Mouse (Mus musculus) inflammation-experienced regulatory T-cells, adult 6 months (primary cell): ENCODE measurements around the gene Cdh3. TPM values are rescaled to one million over a fixed set of nuclear protein-coding genes. Genes with fewer than 3 reads are reported as not detected.

Experiments
- polyA plus RNA-seq, 3 experiments: library from polyadenylated mRNA; unstranded; fragments of 100-300 nt; shearing (Covaris generic); gene quantifications; one replicate each; pipeline ENCODE4 v1.2.1; 2017

The Cdh3 gene
- polyA plus RNA-seq, 3 experiments from 2014 or later: not detected

Other genes with a start within 250 kb of the Cdh3 start
- not detected for gene Smpd3, start 172.9 kb upstream of the Cdh3 start, polyA plus RNA-seq
- 1 to 10 TPM; 2.6 to 5.2 (median 3.6) TPM for gene Zfp90, start 95.6 kb upstream of the Cdh3 start, polyA plus RNA-seq
- not detected for gene 6030452D12Rik, start 10.4 kb upstream of the Cdh3 start, polyA plus RNA-seq
- 100 to 1,000 TPM in 1 of 3 experiments, 10 to 100 TPM in 2; 67.0 to 101 (median 94.0) TPM for gene Gm10073, start 62.6 kb downstream of the Cdh3 start, polyA plus RNA-seq
- 1 to 10 TPM in 2 of 3 experiments, under 1 TPM in 1; 0.26 to 2.4 (median 1.1) TPM for gene Cdh1, start 92.5 kb downstream of the Cdh3 start, polyA plus RNA-seq
- gene Tango6, start 172.2 kb downstream of the Cdh3 start, polyA plus RNA-seq: 1 to 10 TPM; 2.7 to 9.7 (median 7.2) TPM